Mouse (Mus musculus) embryo, embryonic 9.5 days (tissue): ENCODE measurements at regions not wholly inside any gene's neighbourhood (a gene's known extent, or its start where the extent isn't known, plus 50 kb on each side); places are given as distances from the start of the nearest gene placed in this dataset.

ENCODE experiments used
- DNase-seq: peaks from one replicate; pipeline ENCODE4 v3.0.0-alpha.2; 2017; ENCODE audit errors: extremely low spot score

- no peak for DNase-seq
Measured at GRCm38 (mm10) chr4:53915326-53915725, 89.5 kb downstream of the Tmem38b start.

- peak; percentile 51 for DNase-seq
Measured at GRCm38 (mm10) chr4:53919188-53919587, 93.3 kb downstream of the Tmem38b start.

GRCm38 (mm10) chr4:53920587-53920986 is 94.7 kb downstream of the Tmem38b start:
- no peak for DNase-seq

- no peak for DNase-seq
Measured at GRCm38 (mm10) chr4:53931068-53931467, 105.2 kb downstream of the Tmem38b start.

GRCm38 (mm10) chr4:53931499-53931898 is 105.7 kb downstream of the Tmem38b start:
- DNase-seq = peak; percentile 71

GRCm38 (mm10) chr4:53935306-53935705 is 109.5 kb downstream of the Tmem38b start:
- no peak for DNase-seq

GRCm38 (mm10) chr4:53948736-53949135 is 122.9 kb downstream of the Tmem38b start:
- DNase-seq = no peak

GRCm38 (mm10) chr4:53949164-53949563 is 123.3 kb downstream of the Tmem38b start:
- DNase-seq = no peak

GRCm38 (mm10) chr4:53950496-53950895 is 124.7 kb downstream of the Tmem38b start:
- DNase-seq = no peak

- peak; percentile 9 for DNase-seq
Measured at GRCm38 (mm10) chr4:53951003-53951733, 125.3 kb downstream of the Tmem38b start.

GRCm38 (mm10) chr4:53951734-53952109 is 125.9 kb downstream of the Tmem38b start:
- DNase-seq = no peak

GRCm38 (mm10) chr4:53952288-53952687 is 126.4 kb downstream of the Tmem38b start:
- peak; percentile 49 for DNase-seq

- no peak for DNase-seq
Measured at GRCm38 (mm10) chr4:53962458-53962857, 136.6 kb downstream of the Tmem38b start.

- no peak for DNase-seq
Measured at GRCm38 (mm10) chr4:53970461-53970860, 144.6 kb downstream of the Tmem38b start.

- no peak for DNase-seq
Measured at GRCm38 (mm10) chr4:53970960-53971359, 145.1 kb downstream of the Tmem38b start.

GRCm38 (mm10) chr4:53976036-53976638 is 150.3 kb downstream of the Tmem38b start:
- DNase-seq = no peak

GRCm38 (mm10) chr4:53986519-53987301 is 160.9 kb downstream of the Tmem38b start:
- DNase-seq = no peak

- no peak for DNase-seq
Measured at GRCm38 (mm10) chr4:53987536-53987935, 161.7 kb downstream of the Tmem38b start.

- peak; percentile 54 for DNase-seq
Measured at GRCm38 (mm10) chr4:54021069-54021829, 195.4 kb downstream of the Tmem38b start.

- no peak for DNase-seq
Measured at GRCm38 (mm10) chr4:54021861-54022385, 196.1 kb downstream of the Tmem38b start.

GRCm38 (mm10) chr4:54026919-54027318 is 201.1 kb downstream of the Tmem38b start:
- no peak for DNase-seq
